Mouse (Mus musculus): Measurements from ENCODE around the gene Ltb4r2. TPM values are rescaled to one million over a fixed set of nuclear protein-coding genes. Genes with fewer than 3 reads are reported as not detected.
"Not testable (repeated sequence)": the region's sequence is repeated elsewhere in the genome, so short reads cannot be mapped to it uniquely, and the experiment has no call there.

Ltb4r2 gene
- polyA plus RNA-seq, 1 experiment from 2014 or later: 0.67 TPM

- Histone ChIP-seq H3K36me3 (replicated peaks) (peaks cover 11% of the 10 kb centered on the region; the same call in 1 of the 2 replicates), H3K27me3 (replicated peaks) (no peaks in the 10 kb centered on the region), H3K9ac (no peak overlapping the region), H3K4me2 (0 out of 2 replicates have a peak overlapping the region, but pooled peaks have one; percentile 6), H3K27ac (no peak overlapping the region), H3K9me3 (no peaks in the 10 kb centered on the region), H3K4me3 (0 out of 2 replicates have a peak overlapping the region, but pooled peaks have one; percentile 2), H3K4me1 (peaks cover 34% of the 10 kb centered on the region)
- peak; percentile 58 for ATAC-seq (replicated peaks)
- WGBS: 25% methylated on average over 10 of the region's 10 CpGs
Measured at GRCm38 (mm10) chr14:55743711-55744110, 17.5 kb upstream of the Ltb4r2 start.

- Histone ChIP-seq H3K9me3 (no peaks in the 10 kb centered on the region), H3K27ac (peak within 1 kb of the TSS; percentile 32; the same call in 1 of the 2 replicates), H3K9ac (peak within 1 kb of the TSS; percentile 45), H3K36me3 (replicated peaks) (peaks cover 10% of the 10 kb centered on the region), H3K27me3 (replicated peaks) (no peaks in the 10 kb centered on the region), H3K4me2 (peak within 1 kb of the TSS; percentile 97), H3K4me1 (peaks cover 34% of the 10 kb centered on the region), H3K4me3 (peak within 1 kb of the TSS; percentile 53)
- WGBS: 2% methylated on average over 48 of the region's 48 CpGs
- ATAC-seq (replicated peaks): peak; percentile 88
Measured at GRCm38 (mm10) chr14:55745180-55745860, 15.9 kb upstream of the Ltb4r2 start, which contains the start of the genes Dhrs1 and Nop9. Dhrs1 (minus strand) TSS chr14:55745690. Nop9 (plus strand) TSS chr14:55745693.

- WGBS: under 1% methylated on average over 31 of the region's 31 CpGs
- Histone ChIP-seq H3K4me3 (peak overlapping the region; percentile 53), H3K4me2 (peak overlapping the region; percentile 97), H3K36me3 (replicated peaks) (peaks cover 10% of the 10 kb centered on the region), H3K4me1 (peaks cover 34% of the 10 kb centered on the region), H3K9ac (peak overlapping the region; percentile 45), H3K27me3 (replicated peaks) (no peaks in the 10 kb centered on the region), H3K27ac (peak overlapping the region; percentile 32; the same call in 1 of the 2 replicates), H3K9me3 (no peaks in the 10 kb centered on the region)
- ATAC-seq (replicated peaks): no peak
Measured at GRCm38 (mm10) chr14:55745861-55746237, 15.4 kb upstream of the Ltb4r2 start.

GRCm38 (mm10) chr14:55747051-55747847, 14.0 kb upstream of the Ltb4r2 start:
- WGBS: 92% methylated on average over 10 of the region's 10 CpGs
- H3K9ac ChIP-seq: no peak overlapping the region
- no peak overlapping the region for H3K27ac ChIP-seq
- peaks cover 14% of the 10 kb centered on the region for H3K36me3 ChIP-seq (replicated peaks)
- H3K4me1 ChIP-seq: peaks cover 34% of the 10 kb centered on the region
- 0 out of 2 replicates have a peak overlapping the region, but pooled peaks have one; percentile 2 for H3K4me3 ChIP-seq
- no peaks in the 10 kb centered on the region for H3K9me3 ChIP-seq
- H3K4me2 ChIP-seq: peak overlapping the region; percentile 97
- no peaks in the 10 kb centered on the region for H3K27me3 ChIP-seq (replicated peaks)
- ATAC-seq (replicated peaks): no peak

GRCm38 (mm10) chr14:55757566-55757965, 3.7 kb upstream of the Ltb4r2 start:
- Histone ChIP-seq H3K36me3 (replicated peaks) (peaks cover 18% of the 10 kb centered on the region), H3K4me1 (peaks cover 13% of the 10 kb centered on the region), H3K9me3 (no peaks in the 10 kb centered on the region), H3K27me3 (replicated peaks) (peaks cover 10% of the 10 kb centered on the region), H3K4me2 (no peak overlapping the region), H3K27ac (no peak overlapping the region), H3K9ac (no peak overlapping the region), H3K4me3 (no peak overlapping the region)
- no peak for ATAC-seq (replicated peaks)
- 82% methylated on average over 6 of the region's 6 CpGs for WGBS

GRCm38 (mm10) chr14:55758363-55758784, 2.9 kb upstream of the Ltb4r2 start, which contains the start of gene Cideb:
Cideb (minus strand) TSS chr14:55758458.
- no peak within 1 kb of the TSS for H3K27ac ChIP-seq
- no peaks in the 10 kb centered on the region for H3K9me3 ChIP-seq
- WGBS: 20% methylated on average over 8 of the region's 8 CpGs
- H3K27me3 ChIP-seq (replicated peaks): peaks cover 13% of the 10 kb centered on the region
- peaks cover 13% of the 10 kb centered on the region; the same call in 1 of the 2 replicates for H3K36me3 ChIP-seq (replicated peaks)
- H3K9ac ChIP-seq: no peak within 1 kb of the TSS
- H3K4me1 ChIP-seq: peaks cover 18% of the 10 kb centered on the region
- no peak for ATAC-seq (replicated peaks)
- peak within 1 kb of the TSS; percentile 10; the same call in 1 of the 2 replicates for H3K4me2 ChIP-seq
- no peak within 1 kb of the TSS for H3K4me3 ChIP-seq

GRCm38 (mm10) chr14:55760156-55760555, 1.1 kb upstream of the Ltb4r2 start:
- 0 out of 2 replicates have a peak, but pooled peaks have one; percentile 9 for ATAC-seq (replicated peaks)
- not testable (repeated sequence) for H3K9ac ChIP-seq; H3K4me3 ChIP-seq; H3K27ac ChIP-seq; H3K36me3 ChIP-seq (replicated peaks); H3K9me3 ChIP-seq
- 1% methylated on average over 6 of the region's 6 CpGs for WGBS
- Histone ChIP-seq H3K4me2 (peak overlapping the region; percentile 34), H3K27me3 (replicated peaks) (peaks cover 24% of the 10 kb centered on the region), H3K4me1 (peaks cover 18% of the 10 kb centered on the region)

GRCm38 (mm10) chr14:55762001-55762821, 983 bp downstream of the Ltb4r2 start:
- peak overlapping the region; percentile 51 for H3K4me3 ChIP-seq
- peak overlapping the region; percentile 81 for H3K27ac ChIP-seq
- H3K9me3 ChIP-seq: no peaks in the 10 kb centered on the region
- ATAC-seq (replicated peaks): peak; percentile 87
- under 1% methylated on average over 77 of the region's 77 CpGs for WGBS
- H3K36me3 ChIP-seq (replicated peaks): no peaks in the 10 kb centered on the region
- H3K4me2 ChIP-seq: peak overlapping the region; percentile 96
- H3K4me1 ChIP-seq: peaks cover 19% of the 10 kb centered on the region
- H3K9ac ChIP-seq: peak overlapping the region; percentile 71
- H3K27me3 ChIP-seq (replicated peaks): peaks cover 40% of the 10 kb centered on the region

GRCm38 (mm10) chr14:55763166-55763565, 1.9 kb downstream of the Ltb4r2 start:
- Histone ChIP-seq H3K27me3 (replicated peaks) (peaks cover 43% of the 10 kb centered on the region), H3K27ac (no peak overlapping the region), H3K4me3 (no peak overlapping the region), H3K4me1 (peaks cover 28% of the 10 kb centered on the region), H3K36me3 (replicated peaks) (no peaks in the 10 kb centered on the region), H3K4me2 (no peak overlapping the region), H3K9ac (no peak overlapping the region), H3K9me3 (no peaks in the 10 kb centered on the region)
- WGBS: 69% methylated on average over 7 of the region's 7 CpGs
- ATAC-seq (replicated peaks): no peak

GRCm38 (mm10) chr14:55765696-55766095, 4.5 kb downstream of the Ltb4r2 start, which contains the start of gene Ltb4r1:
Ltb4r1 (plus strand) TSS chr14:55765962.
- 79% methylated on average over 4 of the region's 4 CpGs for WGBS
- no peak for ATAC-seq (replicated peaks)
- peaks cover 59% of the 10 kb centered on the region for H3K27me3 ChIP-seq (replicated peaks)

GRCm38 (mm10) chr14:55767519-55768414, 6.5 kb downstream of the Ltb4r2 start:
- WGBS: 13% methylated on average over 52 of the region's 52 CpGs
- no peaks in the 10 kb centered on the region for H3K36me3 ChIP-seq (replicated peaks)
- no peak overlapping the region for H3K27ac ChIP-seq
- H3K27me3 ChIP-seq (replicated peaks): peaks cover 52% of the 10 kb centered on the region
- peak overlapping the region; percentile 59 for H3K9ac ChIP-seq
- H3K9me3 ChIP-seq: no peaks in the 10 kb centered on the region
- ATAC-seq (replicated peaks): peak; percentile 76
- peak overlapping the region; percentile 80 for H3K4me2 ChIP-seq
- H3K4me3 ChIP-seq: peak overlapping the region; percentile 45
- H3K4me1 ChIP-seq: peaks cover 15% of the 10 kb centered on the region

More at GRCm38 (mm10) chr14:55765696-55766095, 4.5 kb downstream of the Ltb4r2 start, which contains the start of gene Ltb4r1:
- H3K4me3 ChIP-seq: no peak within 1 kb of the TSS
- no peak within 1 kb of the TSS for H3K27ac ChIP-seq
- peaks cover 29% of the 10 kb centered on the region for H3K4me1 ChIP-seq
- H3K4me2 ChIP-seq: no peak within 1 kb of the TSS
- no peaks in the 10 kb centered on the region for H3K9me3 ChIP-seq
- H3K36me3 ChIP-seq (replicated peaks): no peaks in the 10 kb centered on the region
- H3K9ac ChIP-seq: no peak within 1 kb of the TSS
